Mouse (Mus musculus): Measurements from ENCODE around the gene Scyl1. TPM values are rescaled to one million over a fixed set of nuclear protein-coding genes. Genes with fewer than 3 reads are reported as not detected.
"Not testable (repeated sequence)": the region's sequence is repeated elsewhere in the genome, so short reads cannot be mapped to it uniquely, and the experiment has no call there.

Gene Scyl1
- polyA plus RNA-seq (2012), result 8.2 TPM in 2 replicates

DNA sequence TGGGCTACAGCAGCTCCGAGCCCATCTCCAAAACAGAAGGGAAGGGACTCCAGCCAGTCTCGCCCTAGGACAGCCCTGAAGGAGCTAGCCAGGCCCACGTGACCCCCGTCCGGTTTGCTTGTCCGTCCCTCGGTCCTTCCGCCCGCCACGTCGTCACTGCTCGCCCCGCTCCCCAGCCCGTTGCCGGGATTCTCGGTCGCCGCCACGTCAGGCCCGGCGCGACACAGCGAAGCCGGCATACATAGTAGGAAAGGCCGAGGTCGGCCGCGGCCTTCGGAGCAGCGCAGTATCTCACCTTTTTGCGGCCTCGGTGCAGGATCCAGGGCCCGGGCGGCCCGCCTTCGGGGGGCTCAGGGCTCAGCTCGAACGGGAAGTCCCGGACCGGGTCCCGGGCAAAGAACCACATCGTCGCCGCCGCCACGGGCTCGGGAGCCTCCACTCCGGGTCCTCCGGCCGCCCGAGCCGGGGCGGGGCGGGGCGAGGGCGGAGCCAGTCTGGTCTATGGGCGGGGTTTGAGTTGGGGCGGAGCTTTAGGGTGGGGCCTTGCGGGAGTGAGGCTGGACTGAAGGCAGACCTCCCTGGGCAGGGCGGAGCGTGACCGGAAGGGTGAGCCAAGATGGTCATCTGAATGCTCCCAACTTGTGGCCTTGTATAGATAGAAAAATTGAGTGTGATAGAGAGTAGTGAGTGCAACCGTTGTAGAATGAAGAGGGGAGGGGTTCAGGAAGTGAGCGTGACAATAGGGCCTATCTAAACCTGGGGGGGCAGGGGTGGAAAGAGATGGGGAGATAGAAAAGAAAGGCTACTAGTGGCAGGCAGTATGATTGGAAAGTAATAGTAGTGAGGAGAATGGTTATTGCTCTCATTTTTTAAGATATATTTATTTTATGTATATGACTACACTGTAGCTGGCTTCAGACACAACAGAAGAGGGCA lies at the start of gene Scyl1:
TSS of gene Scyl1 (minus strand) at position 495 of the 936 bp plus-strand sequence.
- no peak for TF ChIP-seq GATA1 (IDR thresholded peaks at IDR 0.05; ENCODE audit: low read length)
- TF ChIP-seq TAL1 (IDR thresholded peaks at IDR 0.05; ENCODE audit: low read length), result no peak
- Histone ChIP-seq H3K36me3 (ENCODE audit: control insufficient read depth) (peaks cover 38% of the 10 kb centered on the region), H3K4me1 (ENCODE audit: control insufficient read depth) (peaks cover 37% of the 10 kb centered on the region), H3K4me3 (replicated peaks) (peak within 1 kb of the TSS; percentile 85), H3K27me3 (ENCODE audit: control insufficient read depth) (peaks cover 4% of the 10 kb centered on the region; the same call in 1 of the 2 replicates), H3K9me3 (ENCODE audit: control insufficient read depth, low read length) (peaks cover 3% of the 10 kb centered on the region)

DNA sequence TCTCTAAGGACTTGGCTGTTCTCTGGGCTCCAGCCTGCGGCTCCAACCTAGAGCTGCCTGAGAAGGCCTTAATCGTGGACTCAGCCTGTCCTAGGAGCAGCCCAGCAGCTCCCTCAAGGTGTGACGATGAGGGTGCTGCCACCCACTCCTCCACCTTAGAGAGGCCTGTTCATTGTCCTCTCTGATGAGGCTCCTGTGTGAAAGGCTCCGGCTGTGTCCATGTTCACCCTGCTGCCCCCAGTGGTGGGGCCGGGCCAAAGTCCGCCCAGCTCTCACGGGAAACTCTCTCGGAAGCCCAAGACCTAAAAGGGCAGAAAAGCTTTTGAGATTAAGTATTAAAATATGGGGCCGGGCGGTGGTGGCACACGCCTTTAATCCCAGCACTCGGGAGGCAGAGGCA lies 48.3 kb upstream of the Scyl1 start:
- peaks cover 54% of the 10 kb centered on the region for H3K4me1 ChIP-seq (ENCODE audit: control insufficient read depth)
- no peaks in the 10 kb centered on the region for H3K36me3 ChIP-seq (ENCODE audit: control insufficient read depth)
- TF ChIP-seq TAL1 (IDR thresholded peaks at IDR 0.05; ENCODE audit: low read length), result no peak
- TF ChIP-seq GATA1 (IDR thresholded peaks at IDR 0.05; ENCODE audit: low read length), result no peak
- no peaks in the 10 kb centered on the region for H3K9me3 ChIP-seq (ENCODE audit: control insufficient read depth, low read length)
- H3K4me3 ChIP-seq (replicated peaks), result no peak overlapping the region
- H3K27me3 ChIP-seq (ENCODE audit: control insufficient read depth), result no peaks in the 10 kb centered on the region

DNA sequence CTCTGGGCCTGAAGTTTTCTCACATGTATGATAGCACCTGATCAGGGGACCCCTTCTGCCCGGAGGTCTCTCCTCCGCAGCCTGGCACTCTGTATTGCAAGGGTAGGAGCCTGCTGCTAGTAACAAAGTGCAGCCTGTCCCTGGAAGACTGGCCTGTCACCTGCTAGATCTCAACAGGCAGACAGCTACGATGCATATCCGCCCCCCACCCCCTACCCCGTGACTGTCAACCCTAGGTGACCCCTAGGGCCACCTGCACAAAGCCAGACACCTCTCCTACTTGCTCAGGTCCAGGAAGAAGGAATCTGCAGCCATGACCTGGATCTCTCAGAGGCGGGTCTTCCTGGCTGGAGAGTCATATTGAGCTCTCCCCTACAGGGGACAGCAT lies 47.4 kb upstream of the Scyl1 start:
- Histone ChIP-seq H3K27me3 (ENCODE audit: control insufficient read depth) (no peaks in the 10 kb centered on the region), H3K9me3 (ENCODE audit: control insufficient read depth, low read length) (no peaks in the 10 kb centered on the region), H3K4me3 (replicated peaks) (no peak overlapping the region), H3K36me3 (ENCODE audit: control insufficient read depth) (no peaks in the 10 kb centered on the region), H3K4me1 (ENCODE audit: control insufficient read depth) (peaks cover 45% of the 10 kb centered on the region)
- no peak for TF ChIP-seq GATA1 (IDR thresholded peaks at IDR 0.05; ENCODE audit: low read length)
- no peak for TF ChIP-seq TAL1 (IDR thresholded peaks at IDR 0.05; ENCODE audit: low read length)

DNA sequence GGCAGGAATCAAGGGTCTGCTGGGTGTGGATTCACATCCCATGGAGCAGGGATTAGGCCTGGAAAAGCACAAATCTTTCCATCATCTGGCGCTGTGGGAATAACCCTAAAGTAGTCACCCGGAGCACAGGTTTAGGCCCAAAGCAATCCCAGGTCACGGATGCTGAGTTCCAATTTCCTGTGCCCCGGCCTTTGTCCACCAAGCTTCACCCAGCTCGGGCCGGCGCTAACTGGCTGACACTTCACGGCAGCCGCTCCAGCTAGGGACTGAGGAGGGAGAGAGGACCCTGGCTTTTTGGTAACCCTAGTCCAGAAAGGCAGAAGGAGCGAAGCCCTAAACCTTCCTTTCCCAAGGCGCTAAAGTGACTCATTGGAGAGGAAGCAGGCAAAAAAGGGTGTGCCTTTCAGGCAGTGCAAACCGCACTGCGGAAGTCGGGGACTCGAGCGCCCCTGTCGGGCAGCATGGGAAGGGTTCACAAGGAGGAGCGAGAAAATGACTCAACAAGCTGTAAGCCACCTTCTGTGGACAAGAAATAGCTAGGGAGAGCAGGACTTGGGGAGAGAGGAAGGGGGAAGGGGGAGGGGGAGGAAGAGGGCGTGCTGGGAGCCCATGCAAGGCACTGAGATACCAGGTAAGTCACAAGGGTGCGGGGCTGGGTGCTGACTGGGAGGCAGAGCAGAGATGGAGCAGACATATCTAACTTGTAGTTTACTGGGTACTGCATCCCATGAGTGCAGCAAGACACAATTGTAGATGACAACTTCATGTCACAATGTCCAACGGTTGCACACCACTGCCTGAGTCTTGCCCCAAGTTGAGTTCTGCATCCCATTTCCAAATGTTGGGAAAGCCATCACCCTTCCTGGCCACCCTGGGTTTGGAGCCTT lies 46.7 kb upstream of the Scyl1 start:
- no peaks in the 10 kb centered on the region for H3K36me3 ChIP-seq (ENCODE audit: control insufficient read depth)
- no peaks in the 10 kb centered on the region for H3K9me3 ChIP-seq (ENCODE audit: control insufficient read depth, low read length)
- no peak for TF ChIP-seq GATA1 (IDR thresholded peaks at IDR 0.05; ENCODE audit: low read length)
- TF ChIP-seq TAL1 (IDR thresholded peaks at IDR 0.05; ENCODE audit: low read length), result no peak
- H3K4me1 ChIP-seq (ENCODE audit: control insufficient read depth), result peaks cover 39% of the 10 kb centered on the region
- H3K27me3 ChIP-seq (ENCODE audit: control insufficient read depth), result no peaks in the 10 kb centered on the region
- peak overlapping the region; percentile 60 for H3K4me3 ChIP-seq (replicated peaks)

DNA sequence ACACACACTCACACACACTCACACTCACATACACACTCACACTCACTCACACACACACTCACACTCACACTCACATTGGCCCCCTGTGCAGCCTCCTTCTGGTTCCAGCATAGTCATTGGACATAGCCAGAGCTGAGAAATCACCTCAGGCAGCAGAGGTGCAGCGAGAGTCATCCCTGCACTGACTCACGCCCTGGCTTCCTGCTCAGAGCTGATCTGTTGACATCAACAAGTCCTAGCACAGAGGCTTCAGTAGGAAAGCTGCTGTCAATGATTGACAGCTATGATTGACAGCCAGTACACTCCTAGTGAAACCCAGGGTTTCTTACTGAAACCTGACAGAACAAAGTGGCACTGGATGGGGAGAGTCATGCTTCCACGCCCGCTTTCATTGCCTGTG lies 44.7 kb upstream of the Scyl1 start:
- H3K4me3 ChIP-seq (replicated peaks), result no peak overlapping the region
- no peaks in the 10 kb centered on the region for H3K9me3 ChIP-seq (ENCODE audit: control insufficient read depth, low read length)
- H3K36me3 ChIP-seq (ENCODE audit: control insufficient read depth), result no peaks in the 10 kb centered on the region
- TF ChIP-seq TAL1 (IDR thresholded peaks at IDR 0.05; ENCODE audit: low read length) (no peak), GATA1 (IDR thresholded peaks at IDR 0.05; ENCODE audit: low read length) (no peak)
- H3K4me1 ChIP-seq (ENCODE audit: control insufficient read depth), result peaks cover 41% of the 10 kb centered on the region
- no peaks in the 10 kb centered on the region for H3K27me3 ChIP-seq (ENCODE audit: control insufficient read depth)

DNA sequence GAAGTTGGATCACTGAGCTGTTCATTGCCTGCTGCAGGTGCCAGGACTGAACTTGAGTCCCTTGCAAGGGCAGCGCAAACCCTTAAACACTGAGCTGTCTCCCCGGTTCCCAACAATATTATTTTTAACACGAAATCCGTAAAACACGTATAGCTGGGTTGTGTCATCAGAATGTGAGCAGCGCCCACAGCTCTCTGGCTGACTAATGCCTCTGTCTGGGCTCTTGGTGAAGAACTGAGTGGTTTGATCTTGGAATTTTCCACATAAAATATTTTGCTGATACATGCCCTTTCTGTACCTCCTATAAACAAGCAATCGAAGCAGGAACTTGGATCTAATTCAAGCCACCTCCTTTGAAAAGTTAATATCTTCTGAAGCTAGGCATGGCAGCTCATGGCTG lies 43.8 kb upstream of the Scyl1 start:
- no peaks in the 10 kb centered on the region for H3K27me3 ChIP-seq (ENCODE audit: control insufficient read depth)
- TF ChIP-seq TAL1 (IDR thresholded peaks at IDR 0.05; ENCODE audit: low read length) (no peak), GATA1 (IDR thresholded peaks at IDR 0.05; ENCODE audit: low read length) (no peak)
- H3K4me1 ChIP-seq (ENCODE audit: control insufficient read depth), result peaks cover 45% of the 10 kb centered on the region
- H3K9me3 ChIP-seq (ENCODE audit: control insufficient read depth, low read length), result no peaks in the 10 kb centered on the region
- no peak overlapping the region for H3K4me3 ChIP-seq (replicated peaks)
- no peaks in the 10 kb centered on the region for H3K36me3 ChIP-seq (ENCODE audit: control insufficient read depth)

DNA sequence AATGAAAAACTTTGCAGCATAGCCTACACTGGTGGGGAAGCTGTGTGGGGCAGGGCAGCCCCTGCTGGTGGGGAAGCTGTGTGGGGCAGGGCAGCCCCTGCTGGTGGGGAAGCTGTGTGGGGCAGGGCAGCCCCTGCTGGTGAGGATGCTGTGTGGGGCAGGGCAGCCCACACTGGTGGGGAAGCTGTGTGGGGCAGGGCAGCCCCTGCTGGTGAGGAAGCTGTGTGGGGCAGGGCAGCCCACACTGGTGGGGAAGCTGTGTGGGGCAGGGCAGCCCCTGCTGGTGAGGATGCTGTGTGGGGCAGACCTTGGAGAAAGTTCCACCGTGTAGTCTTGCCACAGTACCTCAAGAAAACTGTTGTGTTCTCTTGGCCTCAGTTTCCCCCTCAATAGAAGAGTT lies 42.8 kb upstream of the Scyl1 start:
- not testable (repeated sequence) for H3K27me3 ChIP-seq (ENCODE audit: control insufficient read depth); H3K4me3 ChIP-seq (replicated peaks); H3K36me3 ChIP-seq (ENCODE audit: control insufficient read depth); H3K9me3 ChIP-seq (ENCODE audit: control insufficient read depth, low read length)
- H3K4me1 ChIP-seq (ENCODE audit: control insufficient read depth), result peaks cover 43% of the 10 kb centered on the region

DNA sequence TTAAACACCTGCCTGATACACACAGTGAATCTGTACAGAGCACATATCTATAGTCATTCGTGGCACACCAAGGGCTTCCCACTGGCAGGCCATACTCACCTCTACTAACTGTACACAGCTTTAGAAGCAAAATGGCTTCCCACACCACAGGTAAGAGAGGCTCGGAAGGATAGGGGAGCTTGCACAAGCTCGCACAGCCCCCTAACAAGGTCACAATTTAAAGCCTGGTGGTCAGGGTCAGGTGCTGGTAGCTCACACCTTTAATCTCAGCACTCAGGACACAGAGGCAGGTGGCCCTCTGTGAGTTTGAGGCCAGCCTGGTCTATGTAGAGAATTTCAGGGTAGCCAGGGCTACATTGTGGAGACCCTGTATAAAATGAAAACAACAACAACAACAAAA lies 42.3 kb upstream of the Scyl1 start:
- TF ChIP-seq GATA1 (IDR thresholded peaks at IDR 0.05; ENCODE audit: low read length) (no peak), TAL1 (IDR thresholded peaks at IDR 0.05; ENCODE audit: low read length) (no peak)
- H3K27me3 ChIP-seq (ENCODE audit: control insufficient read depth), result no peaks in the 10 kb centered on the region
- H3K4me1 ChIP-seq (ENCODE audit: control insufficient read depth), result peaks cover 40% of the 10 kb centered on the region
- H3K36me3 ChIP-seq (ENCODE audit: control insufficient read depth), result no peaks in the 10 kb centered on the region
- no peaks in the 10 kb centered on the region for H3K9me3 ChIP-seq (ENCODE audit: control insufficient read depth, low read length)
- no peak overlapping the region for H3K4me3 ChIP-seq (replicated peaks)

Data from erythroblast, embryonic 14.5 days (primary cell).